Mouse (Mus musculus) kidney, embryonic 16.5 days (tissue): Measurements from ENCODE around the gene Fam25c. TPM values are rescaled to one million over a fixed set of nuclear protein-coding genes. Genes with fewer than 3 reads are reported as not detected.

ENCODE experiments used
- ATAC-seq: fragments of 200-750 bp; cut with Nextera tagmentation; 2 replicates; pipeline ENCODE4 v1.8.0; 2017; ENCODE audit warnings: moderate TSS enrichment; ENCODE audit not compliant: low FRiP score, low TSS enrichment
- H3K27ac ChIP-seq: fragments of 300-500 bp; sonication (generic); 2 replicates; pipeline ENCODE4 v1.5.1; 2014; ENCODE audit warnings: low read length
- H3K27me3 ChIP-seq: fragments of 300-500 bp; sonication (generic); 2 replicates; pipeline ENCODE4 v1.6.1; 2014; ENCODE audit warnings: low read length, control low read depth, mixed read lengths; ENCODE audit not compliant: insufficient read depth
- H3K36me3 ChIP-seq: fragments of 300-500 bp; sonication (generic); 2 replicates; pipeline ENCODE4 v1.6.1; 2014; ENCODE audit warnings: low read length, control low read depth, mixed read lengths; ENCODE audit not compliant: insufficient read depth
- H3K4me1 ChIP-seq: fragments of 300-500 bp; sonication (generic); 2 replicates; pipeline ENCODE4 v1.6.1; 2014; ENCODE audit warnings: low read length, control low read depth, mixed read lengths; ENCODE audit not compliant: insufficient read depth
- H3K4me2 ChIP-seq: fragments of 300-500 bp; sonication (generic); replicated peaks from 2 replicates; pipeline ENCODE4 v1.6.1; 2014; ENCODE audit warnings: low read depth, low read length
- H3K4me3 ChIP-seq: fragments of 300-500 bp; sonication (generic); 2 replicates; pipeline ENCODE4 v1.5.1; 2014; ENCODE audit warnings: mild to moderate bottlenecking, low read length
- H3K9ac ChIP-seq: fragments of 300-500 bp; sonication (generic); replicated peaks from 2 replicates; pipeline ENCODE4 v1.6.1; 2014; ENCODE audit warnings: low read length
- H3K9me3 ChIP-seq: fragments of 300-500 bp; sonication (generic); 2 replicates; pipeline ENCODE4 v1.6.1; 2016; ENCODE audit warnings: low read length, control low read depth
- WGBS: fragments of 180-500 bp; shearing (Covaris S2); extraction: QIAGEN DNeasy Blood & Tissue Kit; methylation state at CpG from one replicate; pipeline ENCODE4 v1.1.7; 2014; 5-methylcytosine and 5-hydroxymethylcytosine counted together
- polyA plus RNA-seq: library from polyadenylated mRNA; unstranded; fragments of >200 nt; fragmentation: Nextera tagmentation; extraction: Ambion mirVana; gene quantifications from 2 replicates; pipeline ENCODE4 v1.2.1, GENCODE M21; 2015

Fam25c gene
- polyA plus RNA-seq = 0.86 and 1.1 TPM in 2 replicates

GRCm38 (mm10) chr14:34355301-34355700 lies at the start of gene Fam25c:
Gene Fam25c, minus strand, starts transcription at chr14:34355433.
- no peaks in the 10 kb centered on the region for H3K4me1 ChIP-seq
- H3K4me3 ChIP-seq = no peak within 1 kb of the TSS
- H3K9ac ChIP-seq = no peak within 1 kb of the TSS
- H3K4me2 ChIP-seq = no peak within 1 kb of the TSS
- no peaks in the 10 kb centered on the region for H3K36me3 ChIP-seq
- 0 out of 2 replicates have a peak, but pooled peaks have one; percentile 35 for ATAC-seq
- WGBS = 80% methylated on average over 6 of the region's 6 CpGs
- H3K27ac ChIP-seq = no peak within 1 kb of the TSS
- H3K9me3 ChIP-seq = no peaks in the 10 kb centered on the region
- no peaks in the 10 kb centered on the region for H3K27me3 ChIP-seq

GRCm38 (mm10) chr14:34403424-34403823 lies 48.2 kb upstream of the Fam25c start:
- Histone ChIP-seq H3K4me1 (no peaks in the 10 kb centered on the region), H3K9ac (no peak overlapping the region), H3K36me3 (peaks cover 32% of the 10 kb centered on the region), H3K27me3 (no peaks in the 10 kb centered on the region), H3K4me3 (no peak overlapping the region), H3K9me3 (no peaks in the 10 kb centered on the region), H3K27ac (no peak overlapping the region), H3K4me2 (no peak overlapping the region)
- WGBS = 96% methylated on average over 7 of the region's 7 CpGs
- no peak for ATAC-seq

- Histone ChIP-seq H3K4me3 (no peak overlapping the region), H3K4me1 (no peaks in the 10 kb centered on the region), H3K4me2 (no peak overlapping the region), H3K36me3 (peaks cover 29% of the 10 kb centered on the region), H3K9me3 (no peaks in the 10 kb centered on the region), H3K27ac (no peak overlapping the region), H3K9ac (no peak overlapping the region), H3K27me3 (no peaks in the 10 kb centered on the region)
- WGBS = 85% methylated on average over 8 of the region's 8 CpGs
- ATAC-seq = no peak
These were observed 47.6 kb upstream of the Fam25c start for GRCm38 (mm10) chr14:34402871-34403270.

- no peak overlapping the region for H3K9ac ChIP-seq
- H3K4me3 ChIP-seq = no peak overlapping the region
- H3K36me3 ChIP-seq = peaks cover 16% of the 10 kb centered on the region
- no peak for ATAC-seq
- H3K27ac ChIP-seq = no peak overlapping the region
- no peaks in the 10 kb centered on the region for H3K9me3 ChIP-seq
- no peak overlapping the region for H3K4me2 ChIP-seq
- H3K27me3 ChIP-seq = no peaks in the 10 kb centered on the region
- no peaks in the 10 kb centered on the region for H3K4me1 ChIP-seq
- 53% methylated on average over 6 of the region's 6 CpGs for WGBS
These were observed 45.9 kb upstream of the Fam25c start for GRCm38 (mm10) chr14:34401135-34401534.

GRCm38 (mm10) chr14:34400021-34400420 lies 44.8 kb upstream of the Fam25c start:
- Histone ChIP-seq H3K36me3 (peaks cover 16% of the 10 kb centered on the region), H3K27ac (no peak overlapping the region), H3K4me3 (no peak overlapping the region), H3K4me1 (no peaks in the 10 kb centered on the region), H3K9me3 (no peaks in the 10 kb centered on the region), H3K4me2 (no peak overlapping the region), H3K9ac (no peak overlapping the region), H3K27me3 (no peaks in the 10 kb centered on the region)
- 89% methylated on average over 3 of the region's 3 CpGs for WGBS
- no peak for ATAC-seq

- no peak for ATAC-seq
- Histone ChIP-seq H3K27ac (no peak overlapping the region), H3K9ac (no peak overlapping the region), H3K27me3 (no peaks in the 10 kb centered on the region), H3K36me3 (peaks cover 12% of the 10 kb centered on the region), H3K4me2 (no peak overlapping the region), H3K9me3 (no peaks in the 10 kb centered on the region), H3K4me3 (no peak overlapping the region), H3K4me1 (no peaks in the 10 kb centered on the region)
- WGBS = 90% methylated on average over 6 of the region's 6 CpGs
These were observed 44.1 kb upstream of the Fam25c start for GRCm38 (mm10) chr14:34399301-34399700.

- Histone ChIP-seq H3K4me3 (no peak overlapping the region), H3K9me3 (no peaks in the 10 kb centered on the region), H3K27ac (no peak overlapping the region), H3K4me2 (no peak overlapping the region), H3K4me1 (no peaks in the 10 kb centered on the region), H3K27me3 (no peaks in the 10 kb centered on the region), H3K36me3 (peaks cover 12% of the 10 kb centered on the region), H3K9ac (no peak overlapping the region)
- 90% methylated on average over 21 of the region's 21 CpGs for WGBS
- no peak for ATAC-seq
These were observed 43.7 kb upstream of the Fam25c start for GRCm38 (mm10) chr14:34398901-34399300.

- no peak overlapping the region for H3K4me2 ChIP-seq
- no peaks in the 10 kb centered on the region for H3K27me3 ChIP-seq
- ATAC-seq = no peak
- H3K27ac ChIP-seq = no peak overlapping the region
- WGBS = 94% methylated on average over 5 of the region's 5 CpGs
- H3K9ac ChIP-seq = no peak overlapping the region
- H3K36me3 ChIP-seq = peaks cover 10% of the 10 kb centered on the region
- no peaks in the 10 kb centered on the region; the same call in 1 of the 2 replicates for H3K4me1 ChIP-seq
- no peaks in the 10 kb centered on the region for H3K9me3 ChIP-seq
- H3K4me3 ChIP-seq = no peak overlapping the region
These were observed 42.6 kb upstream of the Fam25c start for GRCm38 (mm10) chr14:34397871-34398270.

GRCm38 (mm10) chr14:34393295-34393694 lies 38.1 kb upstream of the Fam25c start:
- 63% methylated on average over 4 of the region's 4 CpGs for WGBS
- no peaks in the 10 kb centered on the region; the same call in 1 of the 2 replicates for H3K4me1 ChIP-seq
- no peaks in the 10 kb centered on the region; the same call in 1 of the 2 replicates for H3K36me3 ChIP-seq
- H3K9ac ChIP-seq = no peak overlapping the region
- no peaks in the 10 kb centered on the region for H3K27me3 ChIP-seq
- ATAC-seq = 0 out of 2 replicates have a peak, but pooled peaks have one; percentile 16
- H3K4me2 ChIP-seq = no peak overlapping the region
- H3K27ac ChIP-seq = no peak overlapping the region
- no peak overlapping the region for H3K4me3 ChIP-seq
- H3K9me3 ChIP-seq = peaks cover 8% of the 10 kb centered on the region

- Histone ChIP-seq H3K36me3 (no peaks in the 10 kb centered on the region), H3K27ac (no peak overlapping the region), H3K9ac (no peak overlapping the region), H3K27me3 (no peaks in the 10 kb centered on the region), H3K4me2 (no peak overlapping the region), H3K4me3 (no peak overlapping the region), H3K4me1 (peaks cover 12% of the 10 kb centered on the region), H3K9me3 (no peaks in the 10 kb centered on the region; the same call in 1 of the 2 replicates)
- no peak for ATAC-seq
- WGBS = 93% methylated on average over 9 of the region's 9 CpGs
These were observed 27.9 kb upstream of the Fam25c start for GRCm38 (mm10) chr14:34382921-34383704.
